Mouse (Mus musculus) A20 (cell line): ENCODE results near the gene Ybx2.
"Not testable (repeated sequence)": the region's sequence is repeated elsewhere in the genome, so short reads cannot be mapped to it uniquely, and the experiment has no call there.

ENCODE experiments used
- DNase-seq: peaks from one replicate; pipeline ENCODE4 v3.0.0-alpha.2; 2011; ENCODE audit warnings: low read depth, low spot score

The Ybx2 gene

GRCm38 (mm10) chr11:69934681-69935080 is 915 bp upstream of the Ybx2 start:
- no peak for DNase-seq

- no peak for DNase-seq
These were observed 560 bp downstream of the Ybx2 start for GRCm38 (mm10) chr11:69936156-69936555.

DNA sequence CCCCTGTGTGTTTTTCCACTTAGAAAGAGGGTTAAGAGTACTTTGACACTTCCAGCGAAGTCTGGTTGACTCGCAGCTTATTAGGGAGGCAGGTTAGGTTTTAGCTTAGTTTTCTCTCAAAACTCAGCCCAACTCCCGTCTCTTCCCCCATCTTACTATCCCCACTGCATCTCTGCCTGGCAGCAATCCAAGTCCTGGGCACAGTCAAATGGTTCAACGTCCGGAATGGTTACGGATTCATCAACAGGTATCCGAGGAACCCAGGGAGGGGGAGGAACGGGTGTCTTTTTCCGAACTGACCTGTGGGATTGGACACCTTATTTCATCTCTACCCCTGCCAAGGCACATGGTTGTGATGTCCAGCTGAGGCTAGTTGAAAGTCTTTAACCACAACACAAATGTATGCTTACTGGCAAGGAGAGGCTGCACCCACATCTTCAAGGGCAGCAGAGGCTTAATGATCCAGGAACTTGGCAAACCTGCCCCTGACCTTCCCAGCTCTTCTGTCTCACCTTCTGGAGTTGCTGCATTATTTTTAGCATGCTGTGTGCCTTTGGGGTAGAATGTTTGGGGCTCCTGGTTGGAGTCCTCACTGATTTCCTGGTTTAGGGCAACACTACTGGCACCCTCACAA is 1.2 kb downstream of the Ybx2 start:
- DNase-seq = no peak

GRCm38 (mm10) chr11:69937385-69937784 is 1.8 kb downstream of the Ybx2 start:
- DNase-seq = no peak

DNA sequence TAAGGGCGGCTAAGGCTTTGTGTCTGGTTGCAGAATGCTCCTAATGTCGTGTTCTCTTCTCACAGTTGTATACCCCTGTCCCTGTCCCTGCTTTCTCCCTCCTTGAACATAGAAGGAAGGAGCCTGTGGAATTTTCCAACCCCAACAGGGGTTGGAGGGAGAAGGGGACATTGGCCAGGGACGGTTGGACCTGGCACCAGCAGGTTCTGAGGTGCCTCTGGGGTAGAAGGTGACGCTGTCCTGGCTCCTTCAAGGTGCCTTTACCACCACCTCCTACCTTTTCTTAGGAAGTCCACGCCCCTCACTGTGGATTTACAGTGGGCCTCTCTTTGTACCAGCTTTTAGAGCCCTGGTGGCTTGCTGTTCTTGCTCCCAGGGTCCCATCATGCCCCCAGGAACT is 2.2 kb downstream of the Ybx2 start:
- DNase-seq = no peak

GRCm38 (mm10) chr11:69938401-69938979 is 2.9 kb downstream of the Ybx2 start:
- no peak for DNase-seq

GRCm38 (mm10) chr11:69939181-69939580 is 3.6 kb downstream of the Ybx2 start:
- no peak for DNase-seq

DNA sequence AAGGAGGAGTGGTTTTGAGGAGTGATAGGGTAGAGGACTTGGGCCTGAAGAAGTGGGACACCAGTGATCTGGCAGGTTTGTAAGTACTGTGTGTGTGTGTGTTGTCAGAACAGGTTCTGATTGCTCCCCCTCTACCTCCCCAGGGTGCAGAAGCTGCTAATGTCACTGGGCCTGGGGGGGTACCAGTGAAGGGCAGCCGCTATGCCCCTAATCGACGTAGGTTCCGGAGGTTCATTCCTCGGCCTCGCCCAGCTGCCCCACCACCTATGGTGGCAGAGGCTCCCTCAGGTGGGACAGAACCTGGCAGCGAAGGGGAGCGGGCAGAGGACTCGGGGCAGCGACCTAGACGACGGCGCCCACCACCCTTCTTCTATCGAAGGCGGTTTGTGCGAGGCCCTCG is 4.1 kb downstream of the Ybx2 start:
- DNase-seq = no peak

DNA sequence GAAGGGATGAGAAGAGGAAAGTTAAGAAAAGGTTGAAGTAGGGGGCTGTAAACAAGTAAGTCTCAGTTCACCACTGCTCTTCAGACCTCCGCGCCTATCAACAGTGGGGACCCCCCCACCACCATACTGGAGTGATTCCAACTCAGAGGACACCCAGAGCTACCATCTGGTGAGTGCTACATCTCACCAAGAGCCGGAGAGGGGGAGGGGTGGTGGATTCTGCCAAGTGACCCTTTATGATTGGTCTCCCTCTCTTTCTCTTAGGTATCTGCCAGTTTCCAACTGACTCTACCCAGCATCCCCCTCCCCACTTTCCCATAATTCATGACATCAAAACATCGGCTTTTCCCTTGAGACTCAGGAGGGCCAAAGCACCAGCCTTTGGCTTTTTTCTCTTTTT is 5.4 kb downstream of the Ybx2 start:
- DNase-seq = no peak

- no peak for DNase-seq
These were observed 9.6 kb downstream of the Ybx2 start for GRCm38 (mm10) chr11:69945216-69945615.

GRCm38 (mm10) chr11:69945997-69946891 is 10.6 kb downstream of the Ybx2 start:
- no peak for DNase-seq

DNA sequence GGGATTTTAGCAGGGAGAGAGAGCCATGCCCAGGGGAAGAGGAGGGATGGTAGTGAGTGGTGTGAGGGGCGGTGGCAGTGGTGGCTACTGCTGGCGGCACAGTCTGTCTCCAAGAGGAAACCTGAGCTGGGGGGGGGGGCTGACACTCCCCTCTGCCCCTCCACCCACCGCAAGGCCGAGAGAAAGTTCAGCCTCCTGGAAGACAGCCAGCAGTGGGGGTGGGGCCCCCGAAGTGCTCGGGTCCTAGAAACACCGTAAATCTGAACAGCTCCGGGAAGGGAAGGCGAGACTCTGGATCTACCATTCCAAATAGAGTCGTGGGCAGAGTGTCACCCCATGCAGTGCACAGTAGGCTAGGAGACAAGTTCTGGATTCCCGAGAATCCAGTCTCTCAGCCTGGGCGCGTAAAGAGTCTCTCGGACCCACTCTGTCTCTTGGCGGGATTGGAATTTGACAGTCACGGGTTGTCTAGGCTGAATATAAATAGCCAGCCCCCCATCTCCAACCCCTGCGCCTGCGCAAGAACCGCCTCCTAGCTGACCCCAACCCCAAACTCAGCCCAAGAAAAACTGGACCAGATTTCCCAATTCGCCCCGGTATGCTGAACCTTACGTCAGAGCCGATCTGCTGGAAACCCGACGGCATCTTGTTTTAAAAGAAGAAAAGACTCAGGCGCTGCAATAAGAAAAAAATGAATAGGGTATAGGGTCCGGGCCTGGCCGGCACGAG is 11.9 kb downstream of the Ybx2 start:
- no peak for DNase-seq

GRCm38 (mm10) chr11:69948066-69948762 is 12.6 kb downstream of the Ybx2 start, which contains the start of gene Slc2a4:
TSS of gene Slc2a4 (minus strand) at chr11:69948188.
- DNase-seq = peak; percentile 90

GRCm38 (mm10) chr11:69948763-69949150 is 13.2 kb downstream of the Ybx2 start:
- peak; percentile 87 for DNase-seq

GRCm38 (mm10) chr11:69950807-69951459 is 15.3 kb downstream of the Ybx2 start:
- DNase-seq = peak; percentile 48

DNA sequence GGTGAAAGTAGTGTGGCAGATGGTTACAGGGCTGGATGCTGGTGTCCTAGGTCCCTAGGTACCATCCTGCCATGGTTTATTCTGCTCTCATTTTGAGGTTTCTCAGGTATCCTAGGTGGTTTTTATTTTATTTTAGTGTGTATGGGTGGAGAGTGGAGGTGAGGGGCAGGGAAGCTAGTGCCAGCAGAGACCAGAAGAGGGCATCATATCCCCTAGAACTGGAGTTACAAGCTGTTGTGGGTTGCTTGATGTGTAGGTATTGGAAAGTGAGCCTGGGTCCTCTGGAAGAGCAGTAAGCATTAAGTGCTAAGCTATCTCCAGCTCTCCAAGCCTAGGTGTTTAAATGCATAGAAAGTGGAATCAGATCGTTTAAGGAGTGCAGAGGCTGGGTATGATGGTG is 16.7 kb downstream of the Ybx2 start:
- DNase-seq = peak; percentile 31

DNA sequence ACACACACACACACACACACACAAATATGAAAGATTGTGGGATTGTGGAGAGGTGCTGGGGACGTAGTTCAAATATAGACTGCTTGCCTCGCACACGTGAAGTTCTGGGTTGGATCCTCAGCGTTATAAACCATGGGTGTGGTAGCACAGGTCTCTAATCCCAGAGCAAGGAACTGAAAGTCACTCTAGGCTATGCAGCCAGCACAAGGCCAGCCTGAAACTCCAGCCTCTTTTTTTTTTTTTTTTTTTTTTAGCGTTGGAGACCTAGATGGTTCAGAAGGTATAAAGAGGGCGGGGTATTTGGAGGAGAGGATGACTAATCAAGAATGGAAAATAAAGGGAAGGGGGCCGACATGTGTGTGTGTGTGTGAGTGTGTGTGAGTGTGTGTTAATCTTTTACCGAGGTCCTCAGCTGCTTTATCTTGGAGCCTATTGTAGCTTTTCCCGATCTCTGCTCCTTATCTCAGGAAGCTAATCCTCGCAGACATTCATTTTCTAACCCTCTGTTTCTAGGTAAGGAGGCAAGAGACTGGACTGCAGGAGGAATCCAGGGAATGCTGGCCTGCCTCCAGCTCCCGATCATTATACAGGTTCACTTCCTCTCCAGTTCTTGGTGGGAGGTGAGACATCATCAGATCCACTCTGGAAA is 17.8 kb downstream of the Ybx2 start:
- no peak for DNase-seq

DNA sequence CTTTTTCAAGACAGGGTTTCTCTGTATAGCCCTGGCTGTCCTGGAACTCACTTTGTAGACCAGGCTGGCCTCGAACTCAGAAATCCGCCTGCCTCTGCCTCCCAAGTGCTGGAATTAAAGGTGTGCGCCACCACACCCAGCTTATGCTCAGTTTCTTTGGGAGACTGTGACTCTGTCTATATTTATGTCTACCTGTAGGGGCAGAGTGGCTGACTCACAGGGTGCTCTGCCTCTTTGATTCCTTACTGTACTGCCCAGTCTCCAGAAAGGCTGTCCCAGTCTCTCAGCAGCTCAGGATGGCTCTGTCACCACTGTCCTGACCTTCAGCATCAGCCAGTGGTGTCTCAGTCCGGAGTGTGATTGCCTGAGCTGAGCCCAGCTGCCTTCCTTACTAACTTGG is 20.0 kb downstream of the Ybx2 start:
- not testable (repeated sequence) for DNase-seq

GRCm38 (mm10) chr11:69956218-69956617 is 20.6 kb downstream of the Ybx2 start:
- DNase-seq = peak; percentile 53

- peak; percentile 55 for DNase-seq
These were observed 25.0 kb downstream of the Ybx2 start for GRCm38 (mm10) chr11:69960616-69961015.
